ENCODE assay signal across 8 mouse cellular contexts in genomic region chr17:36958884-36959283, GRCm38 (mm10). TPM values are rescaled to one million over a fixed set of nuclear protein-coding genes. Genes with fewer than 3 reads are reported as not detected.
DNase-seq lines count a peak whose midpoint lies in the region; ATAC-seq and TF ChIP-seq lines count a peak whose summit lies in the region.

No protein-coding gene starts in this region.

- peaks cover 9% of the 10 kb centered on the region; the same call in 1 of the 2 replicates for H3K79me2 ChIP-seq in macrophage (ENCODE audit: inconsistent target)

- 4% methylated on average over 12 of the region's 12 CpGs for WGBS in kidney, adult 2 months
- 7% methylated on average over 12 of the region's 12 CpGs for WGBS in heart, embryonic 16.5 days
- WGBS in macrophage (ENCODE audit: missing documents): 36% methylated on average over 12 of the region's 12 CpGs

- TF ChIP-seq POLR2A in kidney, adult 2 months (IDR thresholded peaks at IDR 0.05; ENCODE audit: low read depth, low read length): no peak

- H3K27me3 ChIP-seq in kidney, adult 2 months (replicated peaks; ENCODE audit: control insufficient read depth, insufficient read depth, low read length): no peaks in the 10 kb centered on the region
- no peaks in the 10 kb centered on the region for H3K27me3 ChIP-seq in heart, embryonic 16.5 days (ENCODE audit: control insufficient read depth, insufficient read depth, low read length)

- ATAC-seq in heart, embryonic 16.5 days (replicated peaks; ENCODE audit: extremely low read depth, insufficient read depth, low FRiP score): no peak
- no peak for ATAC-seq in granulocyte monocyte progenitor cell, adult 5-6 weeks (replicated peaks; ENCODE audit: poor library complexity, severe bottlenecking)

- peak overlapping the region; percentile 88 for H3K9ac ChIP-seq in heart, embryonic 16.5 days (ENCODE audit: low read length)

- H3K27ac ChIP-seq in kidney, adult 2 months (ENCODE audit: insufficient read depth, low read depth, low read length): 0 out of 2 replicates have a peak overlapping the region, but pooled peaks have one; percentile 22
- H3K27ac ChIP-seq in heart, embryonic 16.5 days (ENCODE audit: low read length): peak overlapping the region; percentile 76
- peak overlapping the region; percentile 56 for H3K27ac ChIP-seq in macrophage

- H3K4me2 ChIP-seq in heart, embryonic 16.5 days (ENCODE audit: low read depth, low read length): peak overlapping the region; percentile 87

- H3K4me1 ChIP-seq in kidney, adult 2 months (ENCODE audit: control insufficient read depth, insufficient read depth, low read length): peaks cover 4% of the 10 kb centered on the region; the same call in 1 of the 2 replicates
- H3K4me1 ChIP-seq in heart, embryonic 16.5 days (ENCODE audit: control insufficient read depth, insufficient read depth, low read length): peaks cover 10% of the 10 kb centered on the region

- no peaks in the 10 kb centered on the region for H3K9me3 ChIP-seq in heart, embryonic 16.5 days (replicated peaks; ENCODE audit: control insufficient read depth, low read length)

- peak; percentile 25 for DNase-seq in kidney, adult 2 months
- DNase-seq in kidney, postnatal 36 days: no peak
- peak; percentile 43 for DNase-seq in MN1 (ENCODE audit: low spot score)
- no peak for DNase-seq in adrenal gland, adult 2 months
- no peak for DNase-seq in gastrocnemius, postnatal 25 days

- no peak for TF ChIP-seq CTCF in kidney, adult 2 months (conservative IDR thresholded peaks at IDR 0.05; ENCODE audit: insufficient read depth, insufficient read length, low read depth, low read length)

- no peaks in the 10 kb centered on the region for H3K36me3 ChIP-seq in kidney, adult 2 months (ENCODE audit: control insufficient read depth, insufficient read depth, low read length)
- peaks cover 6% of the 10 kb centered on the region for H3K36me3 ChIP-seq in heart, embryonic 16.5 days (ENCODE audit: control insufficient read depth, insufficient read depth)
- peaks cover 22% of the 10 kb centered on the region; the same call in 1 of the 2 replicates for H3K36me3 ChIP-seq in macrophage (ENCODE audit: inconsistent target)

- peak overlapping the region; percentile 71 for H3K4me3 ChIP-seq in kidney, adult 2 months (ENCODE audit: insufficient read depth, low read depth, low read length)
- peak overlapping the region; percentile 85 for H3K4me3 ChIP-seq in heart, embryonic 16.5 days (ENCODE audit: low read length)
- peak overlapping the region; percentile 94 for H3K4me3 ChIP-seq in macrophage (ENCODE audit: inconsistent target)

RNA-seq across cellular contexts. Expression of gene Znrd1as, which starts 0.5 kb away (rescaled TPM):
- 3.1 and 4.2 TPM in 2 replicates for polyA plus RNA-seq in kidney, adult 2 months (2012; rRNA removed)
- polyA plus RNA-seq in heart, embryonic 16.5 days (2015; fragmentation: Nextera tagmentation; extraction: Ambion mirVana): 7.8 and 9.3 TPM in 2 replicates
- total RNA-seq in macrophage (2018; cell fraction: chromatin; rRNA removed): 1 to 10 TPM in 18 of 26 experiments, under 1 TPM in 1, not detected in 7; 0.95 to 7.5 (median 2.2) TPM
- 1 to 10 TPM; 1.4 to 8.2 (median 4.7) TPM for total RNA-seq in macrophage (2018; cell fraction: cytosol; rRNA removed)
- total RNA-seq in macrophage (2018; cell fraction: nucleus; rRNA removed): 1 to 10 TPM in 22 of 26 experiments, under 1 TPM in 1, not detected in 3; 0.80 to 9.3 (median 2.5) TPM
- 5.5 to 12.4 TPM (median 5.9 TPM) in 3 replicates for polyA plus RNA-seq in macrophage (2018)
- total RNA-seq in granulocyte monocyte progenitor cell, adult 5-6 weeks (2014; fragmentation: Nextera tagmentation): 1.1 and 5.5 TPM in 2 replicates
- total RNA-seq in granulocyte monocyte progenitor cell, adult 5-6 weeks (2017): 9.1 and 11.2 TPM in 2 replicates
- total RNA-seq in adrenal gland, adult 2 months (2021): 10 to 100 TPM; 12.4 to 14.8 TPM
- 0.32 and 0.57 TPM in 2 replicates for polyA plus RNA-seq in adrenal gland, adult 2 months (2012; rRNA removed)
- total RNA-seq in gastrocnemius, postnatal 25 days (2021): 10 to 100 TPM; 13.7 to 15.1 TPM

RNA-seq across cellular contexts. Expression of gene Znrd1, which starts 0.5 kb away (rescaled TPM):
- polyA plus RNA-seq in kidney, adult 2 months (2012; rRNA removed): 26.5 and 33.7 TPM in 2 replicates
- polyA plus RNA-seq in heart, embryonic 16.5 days (2015; fragmentation: Nextera tagmentation; extraction: Ambion mirVana): 41.6 and 43.7 TPM in 2 replicates
- 10 to 100 TPM in 7 of 26 experiments, 1 to 10 TPM in 19; 1.6 to 15.3 (median 6.3) TPM for total RNA-seq in macrophage (2018; cell fraction: chromatin; rRNA removed)
- total RNA-seq in macrophage (2018; cell fraction: cytosol; rRNA removed): 10 to 100 TPM; 13.4 to 31.8 (median 27.7) TPM
- total RNA-seq in macrophage (2018; cell fraction: nucleus; rRNA removed): 10 to 100 TPM in 19 of 26 experiments, 1 to 10 TPM in 7; 5.6 to 26.7 (median 14.2) TPM
- polyA plus RNA-seq in macrophage (2018): 17.7 to 36.4 TPM (median 32.4 TPM) in 3 replicates
- 81.6 and 134 TPM in 2 replicates for total RNA-seq in granulocyte monocyte progenitor cell, adult 5-6 weeks (2014; fragmentation: Nextera tagmentation)
- 25.6 and 35.4 TPM in 2 replicates for total RNA-seq in granulocyte monocyte progenitor cell, adult 5-6 weeks (2017)
- 10 to 100 TPM; 41.1 to 41.6 TPM for total RNA-seq in adrenal gland, adult 2 months (2021)
- polyA plus RNA-seq in adrenal gland, adult 2 months (2012; rRNA removed): 11.6 and 12.8 TPM in 2 replicates
- total RNA-seq in gastrocnemius, postnatal 25 days (2021): 10 to 100 TPM; 18.0 to 20.6 TPM

RNA-seq across cellular contexts. Expression of gene Ppp1r11, which starts 7.3 kb away (rescaled TPM):
- polyA plus RNA-seq in kidney, adult 2 months (2012; rRNA removed): 54.9 and 73.8 TPM in 2 replicates
- 81.2 and 81.4 TPM in 2 replicates for polyA plus RNA-seq in heart, embryonic 16.5 days (2015; fragmentation: Nextera tagmentation; extraction: Ambion mirVana)
- 10 to 100 TPM; 23.3 to 84.7 (median 42.4) TPM for total RNA-seq in macrophage (2018; cell fraction: chromatin; rRNA removed)
- 100 to 1,000 TPM in 2 of 26 experiments, 10 to 100 TPM in 24; 44.9 to 116 (median 76.6) TPM for total RNA-seq in macrophage (2018; cell fraction: cytosol; rRNA removed)
- 10 to 100 TPM; 26.6 to 76.4 (median 46.9) TPM for total RNA-seq in macrophage (2018; cell fraction: nucleus; rRNA removed)
- 42.9 to 61.6 TPM (median 57.7 TPM) in 3 replicates for polyA plus RNA-seq in macrophage (2018)
- 81.0 and 96.9 TPM in 2 replicates for total RNA-seq in granulocyte monocyte progenitor cell, adult 5-6 weeks (2014; fragmentation: Nextera tagmentation)
- 91.6 and 110 TPM in 2 replicates for total RNA-seq in granulocyte monocyte progenitor cell, adult 5-6 weeks (2017)
- total RNA-seq in adrenal gland, adult 2 months (2021): 100 to 1,000 TPM; 104 to 111 TPM
- polyA plus RNA-seq in adrenal gland, adult 2 months (2012; rRNA removed): 21.4 and 23.1 TPM in 2 replicates
- total RNA-seq in gastrocnemius, postnatal 25 days (2021): 10 to 100 TPM; 47.3 to 64.5 TPM

RNA-seq across cellular contexts. Expression of gene Rnf39, which starts 16.2 kb away (rescaled TPM):
- polyA plus RNA-seq in kidney, adult 2 months (2012; rRNA removed): 0.36 and 0.69 TPM in 2 replicates
- 0.22 and 0.40 TPM in 2 replicates for polyA plus RNA-seq in heart, embryonic 16.5 days (2015; fragmentation: Nextera tagmentation; extraction: Ambion mirVana)
- not detected for total RNA-seq in macrophage (2018; cell fraction: chromatin; rRNA removed)
- not detected for total RNA-seq in macrophage (2018; cell fraction: cytosol; rRNA removed)
- not detected for total RNA-seq in macrophage (2018; cell fraction: nucleus; rRNA removed)
- not detected in 3 replicates for polyA plus RNA-seq in macrophage (2018)
- not detected in 2 replicates for total RNA-seq in granulocyte monocyte progenitor cell, adult 5-6 weeks (2014; fragmentation: Nextera tagmentation)
- total RNA-seq in granulocyte monocyte progenitor cell, adult 5-6 weeks (2017): not detected in 2 replicates
- under 1 TPM; 0.35 to 0.49 TPM for total RNA-seq in adrenal gland, adult 2 months (2021)
- polyA plus RNA-seq in adrenal gland, adult 2 months (2012; rRNA removed): 0.29 and 2.1 TPM in 2 replicates
- total RNA-seq in gastrocnemius, postnatal 25 days (2021): under 1 TPM in 1 of 2 experiments, not detected in 1; 0.38 TPM

RNA-seq across cellular contexts. Expression of gene 2410137M14Rik, which starts 22.2 kb away (rescaled TPM):
- 0.25 TPM in 1 of 2 replicates, not detected in the other for polyA plus RNA-seq in kidney, adult 2 months (2012; rRNA removed)
- polyA plus RNA-seq in heart, embryonic 16.5 days (2015; fragmentation: Nextera tagmentation; extraction: Ambion mirVana): not detected in 2 replicates
- total RNA-seq in macrophage (2018; cell fraction: chromatin; rRNA removed): not detected
- total RNA-seq in macrophage (2018; cell fraction: cytosol; rRNA removed): not detected
- total RNA-seq in macrophage (2018; cell fraction: nucleus; rRNA removed): not detected
- polyA plus RNA-seq in macrophage (2018): not detected in 3 replicates
- total RNA-seq in granulocyte monocyte progenitor cell, adult 5-6 weeks (2014; fragmentation: Nextera tagmentation): not detected in 2 replicates
- total RNA-seq in granulocyte monocyte progenitor cell, adult 5-6 weeks (2017): not detected in 2 replicates
- not detected for total RNA-seq in adrenal gland, adult 2 months (2021)
- not detected in 2 replicates for polyA plus RNA-seq in adrenal gland, adult 2 months (2012; rRNA removed)
- not detected for total RNA-seq in gastrocnemius, postnatal 25 days (2021)

Comparison
In these comparisons a context has a peak if more than half of its experiments do, and no peak if none do; other contexts are left out.
1. DNase-seq: peak in kidney, adult 2 months (single experiment) and MN1 (single experiment); none in kidney, postnatal 36 days (0 of 2), adrenal gland, adult 2 months (single experiment) and gastrocnemius, postnatal 25 days (single experiment).
2. H3K27ac ChIP-seq: peak in every context shown above with its lines; median percentile 76 in heart, embryonic 16.5 days; 56 in macrophage; 22 in kidney, adult 2 months.
3. Peak in every context shown above with its lines, with median percentiles within 50 percentile points of each other: H3K4me3 ChIP-seq.